Mouse (Mus musculus) gonadal fat pad, adult 2 months (tissue): ENCODE measurements around the gene Foxn3. TPM values are rescaled to one million over a fixed set of nuclear protein-coding genes. Genes with fewer than 3 reads are reported as not detected.

Experiments
- DNase-seq: peaks from one replicate; pipeline ENCODE4 v3.0.0-alpha.2; 2012; ENCODE audit warnings: low read depth
- polyA plus RNA-seq: library from polyadenylated mRNA; depleted of rRNA; stranded (reverse); fragments of >200 nt; gene quantifications from 2 replicates; pipeline ENCODE4 v1.2.3, GENCODE M21; 2012

Gene Foxn3
- polyA plus RNA-seq, 1 experiment: 30.5 TPM

- no peak for DNase-seq
Observed at GRCm38 (mm10) chr12:99526571-99527140, 36.7 kb downstream of the Foxn3 start.

- no peak for DNase-seq
Observed at GRCm38 (mm10) chr12:99522882-99523281, 40.5 kb downstream of the Foxn3 start.

- no peak for DNase-seq
Observed at GRCm38 (mm10) chr12:99519862-99520261, 43.5 kb downstream of the Foxn3 start.

- DNase-seq: no peak
Observed at GRCm38 (mm10) chr12:99519191-99519614, 44.2 kb downstream of the Foxn3 start.

- no peak for DNase-seq
Observed at GRCm38 (mm10) chr12:99518640-99519039, 44.7 kb downstream of the Foxn3 start.

- no peak for DNase-seq
Observed at GRCm38 (mm10) chr12:99518126-99518525, 45.3 kb downstream of the Foxn3 start.

GRCm38 (mm10) chr12:99517296-99517695 is 46.1 kb downstream of the Foxn3 start:
- no peak for DNase-seq

GRCm38 (mm10) chr12:99515481-99515880 is 47.9 kb downstream of the Foxn3 start:
- DNase-seq: no peak

- no peak for DNase-seq
Observed at GRCm38 (mm10) chr12:99511644-99512043, 51.7 kb downstream of the Foxn3 start.

- no peak for DNase-seq
Observed at GRCm38 (mm10) chr12:99510759-99511158, 52.6 kb downstream of the Foxn3 start.

GRCm38 (mm10) chr12:99502225-99502624 is 61.2 kb downstream of the Foxn3 start:
- DNase-seq: no peak

GRCm38 (mm10) chr12:99498978-99499694 is 64.2 kb downstream of the Foxn3 start:
- DNase-seq: no peak

GRCm38 (mm10) chr12:99498189-99498977 is 65.0 kb downstream of the Foxn3 start:
- no peak for DNase-seq

- no peak for DNase-seq
Observed at GRCm38 (mm10) chr12:99496945-99497344, 66.4 kb downstream of the Foxn3 start.

- no peak for DNase-seq
Observed at GRCm38 (mm10) chr12:99490216-99490615, 73.2 kb downstream of the Foxn3 start.

- peak; percentile 70 for DNase-seq
Observed at GRCm38 (mm10) chr12:99489001-99489592, 74.3 kb downstream of the Foxn3 start.

GRCm38 (mm10) chr12:99480372-99480771 is 83.0 kb downstream of the Foxn3 start:
- DNase-seq: no peak

- no peak for DNase-seq
Observed at GRCm38 (mm10) chr12:99474176-99474575, 89.2 kb downstream of the Foxn3 start.

GRCm38 (mm10) chr12:99473406-99474133 is 89.8 kb downstream of the Foxn3 start:
- no peak for DNase-seq

GRCm38 (mm10) chr12:99471431-99471830 is 92.0 kb downstream of the Foxn3 start:
- DNase-seq: no peak

- no peak for DNase-seq
Observed at GRCm38 (mm10) chr12:99467884-99468311, 95.5 kb downstream of the Foxn3 start.
